Mouse (Mus musculus): ENCODE results near the gene Med19. TPM values are rescaled to one million over a fixed set of nuclear protein-coding genes. Genes with fewer than 3 reads are reported as not detected.
A peak's percentile ranks its signal among the peaks of the same experiment; 100 is the strongest.

The Med19 gene
- polyA plus RNA-seq, 1 experiment from 2014 or later, result 53.6 TPM

GRCm38 (mm10) chr2:84682605-84683183 lies 4.5 kb downstream of the Med19 start:
- WGBS, result 91% methylated on average over 6 of the region's 6 CpGs
- Histone ChIP-seq H3K4me1 (ENCODE audit: control insufficient read depth, insufficient read depth, low read length) (peaks cover 9% of the 10 kb centered on the region), H3K9ac (ENCODE audit: low read depth, low read length) (no peak overlapping the region), H3K27ac (ENCODE audit: low read length) (no peak overlapping the region), H3K9me3 (replicated peaks; ENCODE audit: control insufficient read depth, low read length, poor library complexity, severe bottlenecking) (no peaks in the 10 kb centered on the region), H3K36me3 (ENCODE audit: control insufficient read depth, insufficient read depth, low read length) (peaks cover 6% of the 10 kb centered on the region), H3K27me3 (ENCODE audit: control insufficient read depth, insufficient read depth, low read depth, low read length) (no peaks in the 10 kb centered on the region), H3K4me2 (ENCODE audit: low read length) (no peak overlapping the region), H3K4me3 (ENCODE audit: low read depth, low read length) (no peak overlapping the region)
- ATAC-seq, result no peak

- H3K9ac ChIP-seq (ENCODE audit: low read depth, low read length), result no peak overlapping the region
- no peaks in the 10 kb centered on the region for H3K9me3 ChIP-seq (replicated peaks; ENCODE audit: control insufficient read depth, low read length, poor library complexity, severe bottlenecking)
- peaks cover 36% of the 10 kb centered on the region for H3K36me3 ChIP-seq (ENCODE audit: control insufficient read depth, insufficient read depth, low read length)
- no peak overlapping the region for H3K4me2 ChIP-seq (ENCODE audit: low read length)
- no peak for ATAC-seq
- 81% methylated on average over 2 of the region's 2 CpGs for WGBS
- no peak overlapping the region for H3K27ac ChIP-seq (ENCODE audit: low read length)
- H3K4me3 ChIP-seq (ENCODE audit: low read depth, low read length), result no peak overlapping the region
- H3K4me1 ChIP-seq (ENCODE audit: control insufficient read depth, insufficient read depth, low read length), result no peaks in the 10 kb centered on the region
- no peaks in the 10 kb centered on the region for H3K27me3 ChIP-seq (ENCODE audit: control insufficient read depth, insufficient read depth, low read depth, low read length)
Observed at GRCm38 (mm10) chr2:84688080-84688844, 10.1 kb downstream of the Med19 start.

GRCm38 (mm10) chr2:84690050-84690449 lies 11.8 kb downstream of the Med19 start:
- peaks cover 43% of the 10 kb centered on the region for H3K36me3 ChIP-seq (ENCODE audit: control insufficient read depth, insufficient read depth, low read length)
- H3K9ac ChIP-seq (ENCODE audit: low read depth, low read length), result no peak overlapping the region
- H3K4me1 ChIP-seq (ENCODE audit: control insufficient read depth, insufficient read depth, low read length), result no peaks in the 10 kb centered on the region
- no peaks in the 10 kb centered on the region for H3K9me3 ChIP-seq (replicated peaks; ENCODE audit: control insufficient read depth, low read length, poor library complexity, severe bottlenecking)
- peak; percentile 37; the same call in 1 of the 2 replicates for ATAC-seq
- no peak overlapping the region for H3K4me2 ChIP-seq (ENCODE audit: low read length)
- H3K4me3 ChIP-seq (ENCODE audit: low read depth, low read length), result no peak overlapping the region
- H3K27me3 ChIP-seq (ENCODE audit: control insufficient read depth, insufficient read depth, low read depth, low read length), result no peaks in the 10 kb centered on the region
- no peak overlapping the region for H3K27ac ChIP-seq (ENCODE audit: low read length)
- WGBS, result 91% methylated on average over 12 of the region's 12 CpGs

GRCm38 (mm10) chr2:84695007-84695695 lies 16.9 kb downstream of the Med19 start:
- Histone ChIP-seq H3K4me1 (ENCODE audit: control insufficient read depth, insufficient read depth, low read length) (no peaks in the 10 kb centered on the region), H3K27ac (ENCODE audit: low read length) (no peak overlapping the region), H3K4me2 (ENCODE audit: low read length) (no peak overlapping the region), H3K4me3 (ENCODE audit: low read depth, low read length) (no peak overlapping the region), H3K9me3 (replicated peaks; ENCODE audit: control insufficient read depth, low read length, poor library complexity, severe bottlenecking) (no peaks in the 10 kb centered on the region), H3K9ac (ENCODE audit: low read depth, low read length) (no peak overlapping the region), H3K27me3 (ENCODE audit: control insufficient read depth, insufficient read depth, low read depth, low read length) (no peaks in the 10 kb centered on the region), H3K36me3 (ENCODE audit: control insufficient read depth, insufficient read depth, low read length) (peaks cover 25% of the 10 kb centered on the region)
- ATAC-seq, result no peak
- WGBS, result 94% methylated on average over 5 of the region's 5 CpGs

- no peak for ATAC-seq
- Histone ChIP-seq H3K4me1 (ENCODE audit: control insufficient read depth, insufficient read depth, low read length) (peaks cover 3% of the 10 kb centered on the region; the same call in 1 of the 2 replicates), H3K4me2 (ENCODE audit: low read length) (no peak overlapping the region), H3K27ac (ENCODE audit: low read length) (no peak overlapping the region), H3K4me3 (ENCODE audit: low read depth, low read length) (no peak overlapping the region), H3K36me3 (ENCODE audit: control insufficient read depth, insufficient read depth, low read length) (peaks cover 6% of the 10 kb centered on the region; the same call in 1 of the 2 replicates), H3K9ac (ENCODE audit: low read depth, low read length) (no peak overlapping the region), H3K9me3 (replicated peaks; ENCODE audit: control insufficient read depth, low read length, poor library complexity, severe bottlenecking) (no peaks in the 10 kb centered on the region), H3K27me3 (ENCODE audit: control insufficient read depth, insufficient read depth, low read depth, low read length) (no peaks in the 10 kb centered on the region)
- 100% methylated on average over 1 of the region's 1 CpGs for WGBS
Observed at GRCm38 (mm10) chr2:84703497-84703896, 25.3 kb downstream of the Med19 start.

- H3K4me3 ChIP-seq (ENCODE audit: low read depth, low read length), result no peak overlapping the region
- H3K36me3 ChIP-seq (ENCODE audit: control insufficient read depth, insufficient read depth, low read length), result peaks cover 6% of the 10 kb centered on the region; the same call in 1 of the 2 replicates
- ATAC-seq, result no peak
- no peaks in the 10 kb centered on the region for H3K27me3 ChIP-seq (ENCODE audit: control insufficient read depth, insufficient read depth, low read depth, low read length)
- H3K27ac ChIP-seq (ENCODE audit: low read length), result no peak overlapping the region
- no peak overlapping the region for H3K9ac ChIP-seq (ENCODE audit: low read depth, low read length)
- no peaks in the 10 kb centered on the region for H3K9me3 ChIP-seq (replicated peaks; ENCODE audit: control insufficient read depth, low read length, poor library complexity, severe bottlenecking)
- H3K4me1 ChIP-seq (ENCODE audit: control insufficient read depth, insufficient read depth, low read length), result peaks cover 8% of the 10 kb centered on the region
- H3K4me2 ChIP-seq (ENCODE audit: low read length), result no peak overlapping the region
- 75% methylated on average over 5 of the region's 5 CpGs for whole genome bisulfite sequencing
Observed at GRCm38 (mm10) chr2:84704329-84704728, 26.1 kb downstream of the Med19 start.

- Histone ChIP-seq H3K9ac (ENCODE audit: low read depth, low read length) (no peak overlapping the region), H3K4me1 (ENCODE audit: control insufficient read depth, insufficient read depth, low read length) (peaks cover 12% of the 10 kb centered on the region), H3K36me3 (ENCODE audit: control insufficient read depth, insufficient read depth, low read length) (peaks cover 9% of the 10 kb centered on the region; the same call in 1 of the 2 replicates)
Observed at GRCm38 (mm10) chr2:84705295-84705694, 27.1 kb downstream of the Med19 start.

DNA sequence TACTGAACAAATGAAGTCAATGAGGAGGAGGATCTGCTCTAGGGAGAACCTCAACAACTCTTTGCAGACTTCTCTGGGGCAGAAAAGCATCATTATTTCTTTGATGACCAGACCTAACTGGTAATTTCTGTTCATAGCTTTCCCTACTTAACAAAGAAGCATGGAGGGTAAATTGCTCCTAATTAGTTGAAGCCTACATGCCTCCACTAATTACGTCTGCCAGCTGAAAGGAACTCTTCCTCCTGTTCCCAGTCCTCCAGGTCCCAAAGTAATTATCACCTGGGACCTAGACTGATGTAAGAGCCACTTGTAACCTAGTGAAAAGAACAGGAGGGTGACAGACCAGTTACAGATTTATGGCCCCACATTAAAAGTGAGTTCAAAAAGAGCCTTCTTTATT lies 29.3 kb downstream of the Med19 start:
- no peak for ATAC-seq
- peaks cover 9% of the 10 kb centered on the region; the same call in 1 of the 2 replicates for H3K36me3 ChIP-seq (ENCODE audit: control insufficient read depth, insufficient read depth, low read length)
- no peak overlapping the region for H3K9ac ChIP-seq (ENCODE audit: low read depth, low read length)
- H3K4me2 ChIP-seq (ENCODE audit: low read length), result no peak overlapping the region
- no peak overlapping the region for H3K27ac ChIP-seq (ENCODE audit: low read length)
- no peaks in the 10 kb centered on the region for H3K27me3 ChIP-seq (ENCODE audit: control insufficient read depth, insufficient read depth, low read depth, low read length)
- peaks cover 13% of the 10 kb centered on the region for H3K4me1 ChIP-seq (ENCODE audit: control insufficient read depth, insufficient read depth, low read length)
- no peaks in the 10 kb centered on the region for H3K9me3 ChIP-seq (replicated peaks; ENCODE audit: control insufficient read depth, low read length, poor library complexity, severe bottlenecking)
- no peak overlapping the region for H3K4me3 ChIP-seq (ENCODE audit: low read depth, low read length)
- WGBS, result 85% methylated on average over 1 of the region's 1 CpGs

More at GRCm38 (mm10) chr2:84705295-84705694, 27.1 kb downstream of the Med19 start:
- no peak for ATAC-seq
- no peaks in the 10 kb centered on the region for H3K27me3 ChIP-seq (ENCODE audit: control insufficient read depth, insufficient read depth, low read depth, low read length)
- 94% methylated on average over 1 of the region's 1 CpGs for WGBS
- no peak overlapping the region for H3K27ac ChIP-seq (ENCODE audit: low read length)
- H3K4me2 ChIP-seq (ENCODE audit: low read length), result no peak overlapping the region
- no peak overlapping the region for H3K4me3 ChIP-seq (ENCODE audit: low read depth, low read length)
- no peaks in the 10 kb centered on the region for H3K9me3 ChIP-seq (replicated peaks; ENCODE audit: control insufficient read depth, low read length, poor library complexity, severe bottlenecking)

- no peak for ATAC-seq
- Histone ChIP-seq H3K27ac (ENCODE audit: low read length) (no peak overlapping the region), H3K36me3 (ENCODE audit: control insufficient read depth, insufficient read depth, low read length) (peaks cover 9% of the 10 kb centered on the region; the same call in 1 of the 2 replicates), H3K4me1 (ENCODE audit: control insufficient read depth, insufficient read depth, low read length) (peaks cover 28% of the 10 kb centered on the region), H3K4me2 (ENCODE audit: low read length) (no peak overlapping the region), H3K4me3 (ENCODE audit: low read depth, low read length) (no peak overlapping the region), H3K27me3 (ENCODE audit: control insufficient read depth, insufficient read depth, low read depth, low read length) (no peaks in the 10 kb centered on the region), H3K9ac (ENCODE audit: low read depth, low read length) (no peak overlapping the region), H3K9me3 (replicated peaks; ENCODE audit: control insufficient read depth, low read length, poor library complexity, severe bottlenecking) (no peaks in the 10 kb centered on the region)
- WGBS, result 88% methylated on average over 2 of the region's 2 CpGs
Observed at GRCm38 (mm10) chr2:84711898-84712297, 33.7 kb downstream of the Med19 start.
